Mouse (Mus musculus): ENCODE data around the gene Gm597. TPM values are rescaled to one million over a fixed set of nuclear protein-coding genes. Genes with fewer than 3 reads are reported as not detected.

The Gm597 gene
- total RNA-seq (2021) = not detected
- long read RNA-seq, experiment 1 = 0 reads
- long read RNA-seq, experiment 2 = 0 reads

GRCm38 (mm10) chr1:28780152-28780551 is at the start of gene Gm597:
Gm597 (minus strand) TSS chr1:28780252.
- Histone ChIP-seq H3K27ac (no peak within 1 kb of the TSS), H3K4me3 (no peak within 1 kb of the TSS)
- intact Hi-C loops (cut with DNase I) = no loop called here
- no peak for TF ChIP-seq CTCF (IDR thresholded peaks at IDR 0.05)
- DNase-seq (ENCODE audit: extremely low spot score in 1 of 2, low spot score in 2 of 2) = no peak

GRCm38 (mm10) chr1:28807689-28808088 is 27.6 kb upstream of the Gm597 start:
- intact Hi-C loops (cut with DNase I) = loop anchor here (5.0 kb wide), 1 partner anchor 1895 kb away; no protein-coding TSS in a partner anchor
- no peak for TF ChIP-seq CTCF (IDR thresholded peaks at IDR 0.05)
- no peak for DNase-seq (ENCODE audit: extremely low spot score in 1 of 2, low spot score in 2 of 2)
- Histone ChIP-seq H3K27ac (no peak overlapping the region; the same call in 1 of the 2 replicates), H3K4me3 (no peak overlapping the region)

GRCm38 (mm10) chr1:28806618-28807017 is 26.6 kb upstream of the Gm597 start:
- no peak for DNase-seq (ENCODE audit: extremely low spot score in 1 of 2, low spot score in 2 of 2)
- intact Hi-C loops (cut with DNase I) = loop anchor here (5.0 kb wide), 1 partner anchor 1894 kb away; no protein-coding TSS in a partner anchor
- TF ChIP-seq CTCF (IDR thresholded peaks at IDR 0.05) = no peak
- Histone ChIP-seq H3K27ac (peak overlapping the region; percentile 13), H3K4me3 (no peak overlapping the region)

GRCm38 (mm10) chr1:28800881-28801280 is 20.8 kb upstream of the Gm597 start:
- no peak for DNase-seq (ENCODE audit: extremely low spot score in 1 of 2, low spot score in 2 of 2)
- intact Hi-C loops (cut with DNase I) = no loop called here
- no peak overlapping the region for H3K27ac ChIP-seq
- H3K4me3 ChIP-seq = no peak overlapping the region
- no peak for TF ChIP-seq CTCF (IDR thresholded peaks at IDR 0.05)

Data from left cerebral cortex, adult 2 months (tissue).